Mouse (Mus musculus) E14TG2a.4 (cell line): Measurements from ENCODE around the gene Rufy2.

Experiments
- CTCF ChIP-seq: conservative IDR thresholded peaks from 2 replicates; pipeline ENCODE4 v1.5.1; 2014; ENCODE audit warnings: low read length
- POU5F1 ChIP-seq: IDR thresholded peaks from 2 replicates; pipeline ENCODE4 v1.6.1; 2014; ENCODE audit warnings: low read length, borderline replicate concordance

DNA sequence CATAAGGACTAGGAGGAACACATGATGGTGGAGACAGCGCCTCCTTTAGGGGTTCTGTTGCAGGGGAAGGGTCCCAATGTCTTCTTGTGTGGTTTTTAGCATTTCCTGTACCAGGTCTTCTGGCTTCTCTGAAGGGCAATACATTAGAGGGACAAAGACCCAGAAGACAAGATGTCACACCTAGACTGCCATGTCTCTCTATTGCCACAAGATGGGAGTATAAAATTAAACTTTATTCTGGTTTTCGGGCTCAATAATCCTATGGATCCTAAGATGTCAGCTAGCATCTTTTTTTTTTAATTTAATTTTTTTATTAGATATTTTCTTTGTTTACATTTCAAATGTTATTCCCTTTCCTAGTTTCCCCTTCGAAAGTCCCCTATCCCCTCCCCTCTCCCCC lies 63.1 kb downstream of the Rufy2 start:
- TF ChIP-seq CTCF (peak; percentile 47), POU5F1 (no peak)
